Mouse (Mus musculus) forebrain, embryonic 11.5 days (tissue): ENCODE measurements around the gene Gusb. TPM values are rescaled to one million over a fixed set of nuclear protein-coding genes. Genes with fewer than 3 reads are reported as not detected.

ENCODE experiments used
- ATAC-seq: fragments of 200-750 bp; cut with Nextera tagmentation; replicated peaks from 2 replicates; pipeline ENCODE4 v1.8.0; 2017; ENCODE audit warnings: moderate TSS enrichment; ENCODE audit not compliant: low FRiP score
- DNase-seq: peaks from one replicate; pipeline ENCODE4 v3.0.0-alpha.2; 2017; ENCODE audit warnings: low spot score
- H3K27ac ChIP-seq: fragments of 300-500 bp; sonication (generic); 2 replicates; pipeline ENCODE4 v1.5.1; 2014; ENCODE audit warnings: low read depth, low read length
- H3K27me3 ChIP-seq: fragments of 300-500 bp; sonication (generic); 2 replicates; pipeline ENCODE4 v1.6.1; 2014; ENCODE audit warnings: mild to moderate bottlenecking, low read length, mixed read lengths; ENCODE audit not compliant: control insufficient read depth, insufficient read depth
- H3K36me3 ChIP-seq: fragments of 300-500 bp; sonication (generic); 2 replicates; pipeline ENCODE4 v1.6.1; 2014; ENCODE audit warnings: mild to moderate bottlenecking, low read length, moderate library complexity, mixed read lengths; ENCODE audit not compliant: control insufficient read depth, insufficient read depth
- H3K4me1 ChIP-seq: fragments of 300-500 bp; sonication (generic); replicated peaks from 2 replicates; pipeline ENCODE4 v1.6.1; 2014; ENCODE audit warnings: low read length, mixed read lengths; ENCODE audit not compliant: control insufficient read depth, insufficient read depth
- H3K4me2 ChIP-seq: fragments of 300-500 bp; sonication (generic); 2 replicates; pipeline ENCODE4 v1.6.1; 2014; ENCODE audit warnings: low read depth, mild to moderate bottlenecking, low read length, moderate library complexity, mixed read lengths; ENCODE audit not compliant: severe bottlenecking
- H3K4me3 ChIP-seq: fragments of 300-500 bp; sonication (generic); 2 replicates; pipeline ENCODE4 v1.5.1; 2014; ENCODE audit warnings: low read depth, low read length
- H3K9ac ChIP-seq: fragments of 300-500 bp; sonication (generic); 2 replicates; pipeline ENCODE4 v1.6.1; 2014; ENCODE audit warnings: low read length
- H3K9me3 ChIP-seq: fragments of 300-500 bp; sonication (generic); 2 replicates; pipeline ENCODE4 v1.6.1; 2016; ENCODE audit warnings: low read length, mixed read lengths; ENCODE audit not compliant: control insufficient read depth
- WGBS: fragments of 180-500 bp; shearing (Covaris S2); extraction: QIAGEN DNeasy Blood & Tissue Kit; methylation state at CpG from one replicate; pipeline ENCODE4 v1.1.7; 2014; 5-methylcytosine and 5-hydroxymethylcytosine counted together
- polyA plus RNA-seq: library from polyadenylated mRNA; unstranded; fragments of >200 nt; fragmentation: Nextera tagmentation; extraction: Ambion mirVana; gene quantifications from 2 replicates; pipeline ENCODE4 v1.2.1, GENCODE M21; 2014

The Gusb gene
- polyA plus RNA-seq: 26.7 and 29.9 TPM in 2 replicates

DNA sequence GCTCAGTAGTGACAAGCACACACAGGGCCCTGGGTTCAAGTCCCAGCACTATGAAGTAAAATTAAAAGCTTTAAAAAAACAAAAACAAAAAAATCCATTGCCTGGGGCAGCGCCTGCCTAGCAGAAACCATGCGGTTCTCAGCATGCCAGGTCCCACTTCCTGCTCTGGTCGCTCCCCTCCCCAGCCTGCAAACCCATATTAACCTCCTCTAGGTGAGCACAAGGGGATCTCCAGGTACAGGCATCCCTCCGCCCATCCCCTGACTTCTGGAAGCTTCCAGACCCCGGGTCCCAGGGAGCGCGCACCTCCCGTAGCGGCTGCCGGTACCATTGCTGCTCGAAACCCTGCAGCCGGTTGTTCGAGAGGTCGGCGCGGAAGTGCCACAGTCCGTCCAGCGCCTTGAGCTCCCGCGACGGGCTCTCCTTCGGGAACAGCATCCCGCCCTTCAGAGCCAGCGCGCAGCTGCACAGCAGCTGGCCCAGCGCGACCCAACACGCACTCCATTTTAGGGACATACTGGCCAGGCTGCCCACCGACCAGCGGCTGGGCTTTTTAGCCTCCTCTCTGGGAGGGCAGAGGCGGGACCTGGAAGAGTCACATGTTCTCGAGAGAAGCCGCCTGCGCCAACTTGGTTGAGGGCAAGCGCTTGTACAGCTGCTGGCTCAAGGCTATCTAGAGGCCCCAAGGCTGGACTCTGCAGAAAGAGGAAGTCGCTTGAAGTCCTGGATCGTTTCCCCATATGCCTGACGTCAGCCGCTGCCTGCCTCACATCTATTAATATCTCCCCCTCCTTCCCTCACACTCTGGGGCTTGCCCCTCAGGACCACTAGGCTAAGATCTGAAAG, at the start of gene Gusb:
Gene Gusb (minus strand): TSS at position 749 of the 846 bp plus-strand sequence.
- peaks cover 5% of the 10 kb centered on the region; the same call in 1 of the 2 replicates for H3K4me1 ChIP-seq
- H3K27me3 ChIP-seq: no peaks in the 10 kb centered on the region
- H3K4me3 ChIP-seq: peak within 1 kb of the TSS; percentile 54
- DNase-seq (peak; percentile 85), ATAC-seq (peak; percentile 83)
- no peak within 1 kb of the TSS for H3K27ac ChIP-seq
- WGBS: 2% methylated on average over 39 of the region's 39 CpGs
- H3K36me3 ChIP-seq: no peaks in the 10 kb centered on the region
- peak within 1 kb of the TSS; percentile 72 for H3K9ac ChIP-seq
- H3K4me2 ChIP-seq: peak within 1 kb of the TSS; percentile 84
- no peaks in the 10 kb centered on the region; the same call in 1 of the 2 replicates for H3K9me3 ChIP-seq

DNA sequence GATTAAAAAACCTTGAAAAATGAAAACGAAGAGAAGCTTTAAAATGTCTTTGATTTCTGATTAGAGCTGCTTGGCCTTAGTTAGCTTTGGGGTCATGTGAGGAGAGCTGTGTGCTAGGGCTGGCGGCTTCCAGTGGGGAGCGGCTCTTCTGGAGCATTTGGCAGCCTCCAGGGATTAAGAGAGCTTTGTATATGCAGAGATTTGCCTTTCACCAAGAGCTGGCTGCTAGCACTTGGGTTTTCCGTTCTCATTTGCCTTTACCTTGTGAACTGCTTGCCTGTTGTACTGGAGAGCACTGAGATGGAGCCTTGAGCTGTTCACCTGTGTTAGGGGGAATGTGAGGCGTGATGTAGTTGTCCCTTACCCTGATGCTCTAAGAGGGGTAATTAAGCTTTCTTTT, 49.7 kb upstream of the Gusb start:
- no peaks in the 10 kb centered on the region for H3K4me1 ChIP-seq
- no peak overlapping the region for H3K4me2 ChIP-seq
- no peaks in the 10 kb centered on the region for H3K27me3 ChIP-seq
- no peaks in the 10 kb centered on the region for H3K36me3 ChIP-seq
- ATAC-seq (no peak), DNase-seq (no peak)
- 75% methylated on average over 5 of the region's 5 CpGs for WGBS
- no peak overlapping the region for H3K9ac ChIP-seq
- no peak overlapping the region for H3K4me3 ChIP-seq
- no peak overlapping the region for H3K27ac ChIP-seq
- H3K9me3 ChIP-seq: no peaks in the 10 kb centered on the region

DNA sequence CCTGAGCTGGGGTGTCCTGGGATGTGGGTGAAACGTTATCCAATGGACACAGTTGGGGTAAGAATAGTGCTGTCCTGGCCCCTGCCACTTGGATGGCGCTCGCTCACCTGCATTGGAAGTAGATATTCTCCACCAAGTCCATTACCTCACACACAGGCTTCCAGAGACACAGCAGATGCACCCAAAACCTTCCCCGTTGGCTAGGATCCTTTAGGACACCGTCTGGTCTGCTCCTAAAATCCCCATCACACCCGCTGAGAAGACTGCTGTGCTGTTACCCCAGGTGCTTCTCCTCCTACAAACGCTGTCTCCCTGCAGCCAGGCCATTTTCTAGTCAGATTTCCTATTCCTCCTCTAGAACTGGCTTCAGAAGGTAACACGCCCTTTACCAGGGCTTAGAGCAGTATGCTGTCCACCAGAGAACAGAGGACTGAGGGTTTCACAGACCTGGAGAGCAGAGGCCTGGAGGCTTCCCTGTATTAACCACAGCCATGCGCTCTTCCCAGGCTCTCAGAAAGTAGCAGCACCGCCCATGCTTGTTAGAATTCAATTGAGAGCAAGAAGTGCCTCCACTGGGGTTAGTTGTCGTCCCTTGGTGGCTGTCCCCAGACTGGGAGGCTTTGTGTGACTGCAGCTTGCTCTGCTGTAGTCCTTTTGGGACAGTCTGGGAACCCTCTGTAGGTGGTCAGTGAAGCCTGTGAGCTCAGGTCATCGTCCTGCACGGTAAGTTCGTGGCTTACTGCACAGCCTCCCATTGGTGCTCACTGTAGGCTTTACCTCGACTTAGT, 48.4 kb upstream of the Gusb start:
- Histone ChIP-seq H3K9me3 (no peaks in the 10 kb centered on the region), H3K27ac (no peak overlapping the region), H3K4me2 (no peak overlapping the region), H3K4me1 (no peaks in the 10 kb centered on the region), H3K9ac (no peak overlapping the region), H3K36me3 (peaks cover 6% of the 10 kb centered on the region; the same call in 1 of the 2 replicates), H3K27me3 (no peaks in the 10 kb centered on the region), H3K4me3 (no peak overlapping the region)
- 83% methylated on average over 15 of the region's 15 CpGs for WGBS
- ATAC-seq (no peak), DNase-seq (no peak)

DNA sequence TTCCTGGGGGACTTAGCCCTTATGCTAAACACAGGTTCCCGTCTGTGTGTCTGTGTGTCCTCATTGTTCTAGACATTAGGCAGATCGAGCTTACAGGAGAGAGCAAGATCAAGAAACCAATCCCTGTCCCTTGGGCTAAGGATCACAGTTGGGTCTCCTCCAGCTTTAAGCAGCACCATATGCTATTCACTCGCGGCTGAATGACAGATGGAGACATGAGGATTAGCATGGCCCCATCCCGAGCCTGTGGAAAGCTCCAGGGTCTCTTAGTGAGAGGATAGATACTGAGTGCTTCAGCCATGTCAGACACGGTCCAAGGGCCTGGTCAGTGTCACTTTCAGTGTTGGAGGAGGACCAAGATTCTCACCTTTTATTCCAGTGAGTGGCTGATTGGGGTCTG, 47.6 kb upstream of the Gusb start:
- ATAC-seq: no peak
- Histone ChIP-seq H3K4me3 (no peak overlapping the region), H3K4me1 (no peaks in the 10 kb centered on the region), H3K9me3 (no peaks in the 10 kb centered on the region), H3K27me3 (no peaks in the 10 kb centered on the region), H3K4me2 (no peak overlapping the region), H3K27ac (no peak overlapping the region), H3K9ac (no peak overlapping the region), H3K36me3 (peaks cover 6% of the 10 kb centered on the region; the same call in 1 of the 2 replicates)
- no peak for DNase-seq
- WGBS: 74% methylated on average over 6 of the region's 6 CpGs

DNA sequence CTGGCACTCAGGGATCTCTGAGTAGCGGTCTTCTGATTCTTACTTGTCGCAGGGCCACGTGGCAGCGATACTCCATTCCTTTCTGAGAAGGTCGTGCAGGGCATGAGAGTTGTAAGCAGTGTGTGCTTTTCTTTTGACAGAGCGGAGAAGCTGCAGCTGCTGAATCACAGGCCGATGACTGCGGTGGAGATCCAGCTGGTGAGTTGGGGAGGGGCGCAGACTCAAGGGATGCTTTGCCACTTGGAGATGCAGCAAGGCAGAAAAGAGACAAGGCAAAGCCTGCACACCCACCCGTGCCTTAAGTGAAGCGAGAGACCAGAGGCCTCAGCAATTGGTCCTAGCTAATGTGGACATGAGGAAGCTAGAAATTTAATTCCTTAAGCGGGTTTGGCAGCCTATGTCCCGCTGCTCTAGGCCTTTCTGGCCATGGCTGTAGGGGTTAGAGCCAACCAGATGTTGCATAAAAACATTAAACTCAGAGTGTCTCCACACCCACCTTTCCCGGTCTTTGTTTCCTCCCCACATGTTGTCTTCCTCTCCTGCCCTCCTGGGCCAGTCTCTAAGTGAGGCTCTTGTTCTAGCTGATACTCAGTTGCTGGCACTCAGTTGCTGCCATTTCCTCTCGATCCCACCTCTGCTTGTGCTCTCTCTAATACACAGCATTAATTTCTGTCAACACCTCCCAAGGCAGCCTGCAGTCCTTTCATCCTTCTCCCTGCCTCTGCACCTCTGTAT, 46.1 kb upstream of the Gusb start:
- ATAC-seq (no peak), DNase-seq (no peak)
- 90% methylated on average over 15 of the region's 15 CpGs for WGBS
- H3K9ac ChIP-seq: no peak overlapping the region
- no peak overlapping the region for H3K4me2 ChIP-seq
- H3K36me3 ChIP-seq: peaks cover 6% of the 10 kb centered on the region; the same call in 1 of the 2 replicates
- H3K4me3 ChIP-seq: no peak overlapping the region
- no peak overlapping the region for H3K27ac ChIP-seq
- no peaks in the 10 kb centered on the region for H3K9me3 ChIP-seq
- no peaks in the 10 kb centered on the region for H3K4me1 ChIP-seq
- H3K27me3 ChIP-seq: no peaks in the 10 kb centered on the region

DNA sequence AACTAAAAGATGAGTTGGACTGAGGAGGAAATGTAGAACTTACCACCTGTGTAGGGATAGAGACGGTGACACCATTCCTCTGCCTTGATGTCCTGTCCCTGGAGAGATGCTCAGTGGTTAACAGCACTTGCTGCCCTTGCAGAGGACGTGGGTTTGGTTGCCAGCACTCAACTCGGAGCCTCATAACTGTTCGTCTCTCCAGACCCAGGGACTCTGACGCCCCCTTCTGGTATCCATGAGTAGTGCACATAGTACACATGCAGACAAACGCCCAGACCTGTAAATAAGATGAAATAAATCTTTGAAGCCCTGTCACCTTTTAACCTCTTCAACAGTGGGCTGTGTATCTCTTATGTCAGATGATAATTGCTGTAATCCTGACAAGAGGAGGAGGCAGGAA, 44.2 kb upstream of the Gusb start:
- Histone ChIP-seq H3K4me2 (no peak overlapping the region), H3K9me3 (no peaks in the 10 kb centered on the region), H3K36me3 (peaks cover 10% of the 10 kb centered on the region), H3K27me3 (no peaks in the 10 kb centered on the region), H3K4me3 (no peak overlapping the region), H3K27ac (no peak overlapping the region), H3K9ac (no peak overlapping the region), H3K4me1 (no peaks in the 10 kb centered on the region)
- DNase-seq (no peak), ATAC-seq (no peak)
- 83% methylated on average over 6 of the region's 6 CpGs for WGBS

DNA sequence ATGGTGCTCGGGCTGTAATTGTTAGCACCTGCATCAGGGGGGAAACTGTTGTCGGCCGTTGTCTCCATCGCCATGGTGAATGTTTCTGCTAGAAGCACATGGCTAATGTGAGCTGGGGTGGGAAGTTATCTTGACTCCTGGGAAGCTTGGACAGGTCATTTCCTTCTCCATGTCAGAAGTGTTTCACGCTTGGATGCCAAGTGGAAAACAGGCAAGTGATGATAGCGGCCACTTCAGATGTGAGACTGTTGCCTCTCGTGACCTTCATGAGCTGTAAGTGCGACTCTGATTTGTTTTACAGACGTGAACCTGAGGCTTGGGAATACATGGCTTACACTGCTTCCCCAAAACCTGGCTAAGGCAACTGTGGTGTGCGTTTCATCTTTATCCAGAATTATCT, 43.7 kb upstream of the Gusb start:
- DNase-seq (no peak), ATAC-seq (no peak)
- Histone ChIP-seq H3K4me1 (no peaks in the 10 kb centered on the region), H3K27ac (no peak overlapping the region), H3K4me3 (no peak overlapping the region), H3K36me3 (peaks cover 10% of the 10 kb centered on the region), H3K27me3 (no peaks in the 10 kb centered on the region), H3K4me2 (no peak overlapping the region), H3K9me3 (no peaks in the 10 kb centered on the region), H3K9ac (no peak overlapping the region)
- WGBS: 89% methylated on average over 10 of the region's 10 CpGs

DNA sequence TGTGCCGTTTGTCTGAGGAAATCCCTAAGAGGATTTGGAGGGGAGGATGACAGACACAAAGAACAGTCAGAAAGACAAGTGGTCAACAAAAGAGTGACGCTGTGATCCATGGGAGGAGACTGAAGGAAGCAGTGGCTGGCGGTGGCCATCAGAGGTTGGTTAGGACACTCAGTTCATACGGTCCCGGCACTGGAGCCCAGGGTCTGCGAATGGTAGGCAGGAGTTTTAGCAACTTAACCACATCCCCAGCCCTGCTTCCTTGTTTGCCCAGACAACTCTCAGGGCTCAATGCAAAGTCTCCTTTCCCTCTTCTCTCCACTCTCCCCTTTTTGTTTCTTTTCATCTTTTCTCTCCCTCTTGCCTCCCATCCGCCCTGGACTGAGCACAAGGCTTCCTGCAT, 43.3 kb upstream of the Gusb start:
- Histone ChIP-seq H3K9ac (no peak overlapping the region), H3K36me3 (peaks cover 10% of the 10 kb centered on the region), H3K4me2 (no peak overlapping the region), H3K4me1 (no peaks in the 10 kb centered on the region), H3K27ac (no peak overlapping the region), H3K27me3 (no peaks in the 10 kb centered on the region), H3K9me3 (no peaks in the 10 kb centered on the region), H3K4me3 (no peak overlapping the region)
- DNase-seq: no peak
- 79% methylated on average over 7 of the region's 7 CpGs for WGBS
- ATAC-seq: no peak
